Mouse (Mus musculus) MN1 (cell line): ENCODE data around the gene Asdurf.
"Not testable (repeated sequence)": the region's sequence is repeated elsewhere in the genome, so short reads cannot be mapped to it uniquely, and the experiment has no call there.

Experiments
- DNase-seq: peaks from one replicate; pipeline ENCODE4 v3.0.0-alpha.2; 2016; ENCODE audit warnings: low spot score

Asdurf gene

DNA sequence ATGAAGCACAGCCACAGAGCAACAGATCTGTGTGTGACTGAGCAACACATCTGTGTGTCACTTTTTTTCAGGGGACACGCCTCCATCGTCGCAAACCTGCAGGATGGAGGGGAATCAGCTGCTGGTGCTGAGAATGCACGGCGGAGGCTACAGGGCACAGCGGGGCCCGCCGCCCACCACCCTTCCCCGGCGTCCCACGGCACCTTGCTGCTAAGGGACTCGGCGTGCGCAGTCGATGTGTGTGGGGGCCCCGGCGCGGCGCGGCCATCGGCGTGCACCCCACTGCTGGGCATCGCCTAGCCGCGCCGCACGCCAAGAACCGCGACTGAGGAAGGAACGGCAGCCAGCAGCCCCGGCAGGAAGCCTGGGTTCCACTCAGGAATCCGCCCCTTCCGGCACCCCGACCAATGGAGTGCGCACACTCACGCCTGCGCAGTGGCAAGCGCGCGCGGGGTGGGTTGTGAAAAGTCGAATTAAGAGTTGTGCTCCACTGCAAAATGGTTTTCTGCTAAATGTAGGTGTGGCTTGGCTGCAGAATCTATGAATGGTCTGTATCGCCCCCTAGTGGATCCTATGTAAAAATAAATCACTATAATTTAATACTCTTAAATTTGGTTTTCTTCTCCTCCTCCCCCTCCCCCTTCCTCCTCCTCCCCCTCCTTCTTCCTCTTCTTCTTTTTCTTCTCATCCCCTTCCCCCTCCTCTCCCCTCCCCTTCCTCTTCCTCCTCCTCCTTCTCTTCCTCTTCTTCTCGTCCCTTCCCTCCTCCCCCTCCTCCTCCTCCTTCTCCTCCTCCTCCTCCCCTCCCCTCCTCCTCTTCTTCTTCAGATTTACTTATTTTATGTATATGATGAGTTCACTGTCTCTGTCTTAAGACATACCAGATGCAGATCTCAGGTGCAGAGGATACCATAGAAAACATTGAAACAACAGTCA lies at the start of gene Asdurf, which contains the start of the genes Gm28551 and Asnsd1:
Gene Asdurf (minus strand): TSS at position 293 of the 935 bp plus-strand sequence.
Gene Gm28551 (minus strand): TSS at position 341 of the 935 bp plus-strand sequence.
Gene Asnsd1 (minus strand): TSS at position 426 of the 935 bp plus-strand sequence.
- DNase-seq: peak; percentile 97

DNA sequence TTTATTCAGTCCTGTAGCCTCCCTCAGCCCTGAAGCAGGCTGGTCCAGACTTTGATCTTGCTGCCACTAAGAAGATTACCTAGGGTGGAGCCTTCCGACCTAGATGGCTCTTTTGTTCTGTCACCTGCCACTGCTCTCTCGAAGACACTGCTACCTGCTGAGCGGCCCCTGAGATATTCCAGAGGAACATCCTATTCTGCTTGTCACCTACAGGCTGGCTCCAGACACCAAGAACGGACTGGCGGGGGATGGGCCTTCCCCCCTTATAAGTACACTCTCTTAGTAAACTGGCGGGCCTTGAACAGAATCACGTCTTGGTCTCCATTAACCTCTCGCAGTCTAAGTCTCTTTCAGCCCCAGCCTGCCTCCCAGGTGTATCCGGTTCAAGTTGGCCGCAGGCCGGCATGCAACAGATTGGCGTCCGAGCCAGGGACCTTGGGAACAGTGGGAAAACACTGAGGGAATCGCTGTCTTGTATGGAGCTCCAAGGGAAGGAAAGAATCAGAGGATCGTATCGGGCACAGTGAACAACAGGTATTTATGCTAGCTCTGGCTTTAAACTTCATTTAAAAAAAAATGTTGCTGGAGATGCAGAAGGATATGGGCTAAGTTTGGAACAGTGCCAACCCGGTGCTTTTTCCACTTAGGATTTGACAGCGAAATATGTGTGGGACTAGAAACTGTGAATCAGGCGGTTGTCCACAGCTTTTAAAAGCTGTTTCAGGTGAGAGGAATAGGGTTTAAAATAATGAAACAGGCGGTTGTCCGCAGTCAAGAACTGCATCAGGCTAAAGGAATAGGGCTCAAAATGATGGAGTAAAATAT lies 41.7 kb upstream of the Asdurf start:
- DNase-seq: not testable (repeated sequence)

DNA sequence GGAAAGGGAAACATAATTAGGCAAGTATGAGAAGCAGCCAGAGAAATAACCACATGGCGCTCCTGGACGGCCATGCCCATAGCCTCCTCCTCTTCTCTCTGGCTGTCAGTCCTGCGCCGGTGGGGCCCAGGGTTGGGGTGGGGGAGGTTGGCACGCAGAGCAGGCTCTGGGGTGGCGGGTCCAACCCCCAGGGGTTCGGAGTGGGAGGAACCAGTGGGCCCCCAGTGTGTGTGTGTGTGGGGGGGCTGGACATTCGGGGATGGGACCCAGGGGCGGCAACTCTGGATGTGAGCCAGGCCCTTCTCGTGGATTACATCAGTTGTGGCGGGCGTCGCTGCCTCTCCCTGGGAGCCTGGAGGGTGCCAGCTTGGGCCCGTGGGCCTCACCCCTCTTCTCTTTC lies 36.3 kb upstream of the Asdurf start:
- no peak for DNase-seq

DNA sequence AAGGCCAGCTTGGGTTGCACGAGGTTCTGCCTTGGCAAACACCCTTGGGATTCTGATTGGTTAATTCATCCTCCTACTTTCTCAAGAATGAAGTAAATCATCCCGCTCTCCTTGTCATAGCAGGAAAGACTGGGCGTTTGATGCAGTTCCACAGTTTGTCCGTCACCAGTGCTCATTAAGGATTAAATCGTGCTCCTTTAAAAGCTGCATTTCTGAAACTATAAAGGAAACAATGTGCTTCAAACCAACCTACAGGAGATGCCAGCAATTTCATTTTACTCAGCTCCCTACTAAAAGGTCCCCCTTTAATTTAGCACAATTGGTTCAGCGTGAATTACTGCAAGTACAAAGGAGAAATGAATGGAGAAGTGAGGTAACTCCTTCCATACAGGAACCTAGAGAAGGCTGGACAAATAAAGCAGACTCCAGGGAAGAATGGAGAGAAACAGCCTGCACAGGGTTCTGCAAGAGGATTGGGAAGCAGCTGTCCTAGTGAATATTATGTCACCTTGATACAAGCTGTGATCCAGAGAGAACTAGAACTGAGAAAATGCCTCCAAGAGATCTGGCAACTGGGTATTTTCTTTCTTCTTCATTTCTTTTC lies 31.8 kb upstream of the Asdurf start:
- DNase-seq: no peak

DNA sequence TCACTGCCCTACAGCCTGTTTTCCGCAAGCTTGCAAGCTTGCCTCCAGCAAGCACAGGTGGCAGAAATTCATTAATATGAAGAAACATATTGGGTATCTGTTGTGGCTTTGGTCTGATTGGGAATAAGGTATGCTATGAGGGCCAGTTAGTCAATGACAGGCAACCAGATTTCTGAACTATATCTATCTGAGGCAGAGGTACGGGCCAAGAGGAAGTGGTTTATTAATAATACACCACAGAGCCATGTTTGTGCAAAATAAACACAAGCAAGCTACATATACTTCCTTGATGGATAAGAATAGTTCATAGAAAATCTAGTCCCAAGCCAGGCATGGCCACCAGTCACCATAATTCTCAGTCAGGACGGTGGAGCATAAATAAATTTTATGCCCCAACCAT lies 25.3 kb upstream of the Asdurf start:
- no peak for DNase-seq

DNA sequence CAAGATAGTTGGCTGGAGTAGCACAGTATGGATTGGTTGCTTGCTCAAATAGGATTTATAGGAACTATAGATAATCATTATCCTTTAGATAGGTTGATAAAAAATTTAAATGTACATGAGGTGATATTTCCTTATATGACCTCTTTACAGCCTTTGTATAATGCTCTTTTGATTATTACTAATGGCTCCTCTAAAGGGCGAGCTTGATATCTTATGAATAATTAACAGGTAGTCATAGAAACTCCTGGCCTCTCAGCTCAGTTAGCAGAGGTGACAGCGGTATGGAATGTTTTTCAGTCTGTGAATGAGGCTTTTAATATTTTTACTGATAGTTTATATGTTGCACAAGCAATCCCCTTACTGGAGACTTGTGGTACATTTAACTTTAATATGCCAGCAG lies 23.5 kb upstream of the Asdurf start:
- not testable (repeated sequence) for DNase-seq

DNA sequence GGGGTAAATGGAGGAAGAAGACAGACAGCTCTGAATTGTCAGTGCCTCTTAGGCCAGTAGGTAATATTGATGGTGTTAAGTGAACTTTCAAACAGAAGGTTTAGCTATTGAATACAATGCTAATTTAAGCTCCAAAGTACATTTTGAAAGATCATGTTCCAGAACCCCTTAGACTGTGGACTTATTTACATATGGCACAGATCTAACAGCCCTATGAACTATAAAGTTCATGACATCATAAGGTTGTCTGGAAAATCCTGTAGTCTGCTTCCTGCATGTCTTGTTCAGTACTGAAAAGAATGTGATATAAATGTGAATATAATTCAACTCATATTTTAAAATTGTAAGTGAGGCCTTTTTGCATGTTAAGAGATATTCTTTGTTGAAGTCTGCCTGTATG lies 6.6 kb upstream of the Asdurf start:
- DNase-seq: no peak

DNA sequence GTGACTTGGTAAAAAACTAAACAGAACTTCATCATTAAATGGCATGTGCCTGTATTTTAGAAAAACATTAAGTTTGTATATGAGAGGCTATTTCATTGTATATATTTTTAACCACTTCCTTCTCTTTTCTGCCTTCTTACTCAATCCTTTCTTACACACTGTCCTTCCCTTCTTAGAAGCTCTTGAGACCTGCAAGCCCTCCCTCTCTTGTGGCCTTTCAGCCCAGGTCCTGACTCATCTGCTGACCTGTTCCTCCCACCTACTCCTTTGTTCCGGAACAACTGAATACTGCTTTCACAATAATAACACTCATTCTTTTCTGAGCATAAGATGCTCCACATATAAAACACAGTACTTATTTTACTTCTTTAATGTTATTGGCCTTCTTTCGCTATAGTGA lies 11.3 kb downstream of the Asdurf start:
- DNase-seq: no peak

DNA sequence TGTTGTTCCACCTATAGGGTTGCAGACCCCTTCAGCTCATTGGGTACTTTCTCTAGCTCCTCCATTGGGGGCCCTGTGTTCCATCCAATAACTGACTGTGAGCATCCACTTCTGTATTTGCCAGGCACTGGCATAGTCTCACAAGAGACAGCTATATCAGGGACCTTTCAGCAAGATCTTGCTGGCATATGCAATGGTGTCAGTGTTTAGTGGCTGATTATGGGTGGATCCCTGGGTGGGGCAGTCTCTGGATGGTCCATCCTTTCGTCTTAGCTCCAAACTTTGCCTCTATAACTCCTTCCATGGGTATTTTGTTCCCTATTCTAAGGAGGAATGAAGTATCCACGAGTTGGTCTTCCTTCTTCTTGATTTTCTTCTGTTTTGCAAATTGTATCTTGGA lies 15.0 kb downstream of the Asdurf start:
- DNase-seq: not testable (repeated sequence)

DNA sequence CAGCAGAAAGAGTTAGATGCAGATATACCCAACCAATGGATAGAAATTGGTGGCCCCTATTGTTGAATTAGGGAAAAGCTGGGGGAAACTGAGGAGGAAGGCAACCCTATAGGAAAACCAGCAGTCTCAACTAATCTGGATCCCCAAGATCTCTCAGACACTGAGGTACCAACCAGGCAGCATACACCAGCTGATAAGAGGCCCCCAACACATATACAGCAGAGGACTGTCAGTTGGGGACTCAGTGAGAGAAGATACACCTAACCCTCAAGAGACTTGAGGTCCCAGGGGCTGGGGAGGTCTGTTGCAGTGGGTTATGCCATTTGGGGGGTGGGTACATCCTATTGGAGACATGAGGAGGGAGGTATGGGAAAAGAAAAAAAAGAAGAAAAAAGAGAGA lies 17.0 kb downstream of the Asdurf start:
- DNase-seq: no peak

DNA sequence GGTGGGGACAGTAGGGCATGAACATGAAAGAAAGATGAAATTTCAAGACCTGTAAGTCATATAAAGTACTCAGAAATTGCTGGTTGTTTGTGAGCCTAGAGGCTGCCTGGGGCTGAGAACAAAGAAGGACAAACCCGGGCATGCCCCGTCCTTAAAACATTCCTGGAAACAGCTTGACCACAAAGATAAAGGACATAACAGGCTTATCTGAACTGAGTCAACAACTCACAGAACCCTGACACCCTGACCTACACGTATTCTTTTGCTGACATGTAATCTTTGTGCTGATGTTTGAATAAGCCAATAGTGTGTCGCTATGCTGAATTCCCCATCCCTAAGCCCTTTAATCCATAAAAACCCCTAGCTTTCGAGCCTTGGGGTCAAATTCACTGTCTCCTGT lies 18.9 kb downstream of the Asdurf start:
- DNase-seq: not testable (repeated sequence)

DNA sequence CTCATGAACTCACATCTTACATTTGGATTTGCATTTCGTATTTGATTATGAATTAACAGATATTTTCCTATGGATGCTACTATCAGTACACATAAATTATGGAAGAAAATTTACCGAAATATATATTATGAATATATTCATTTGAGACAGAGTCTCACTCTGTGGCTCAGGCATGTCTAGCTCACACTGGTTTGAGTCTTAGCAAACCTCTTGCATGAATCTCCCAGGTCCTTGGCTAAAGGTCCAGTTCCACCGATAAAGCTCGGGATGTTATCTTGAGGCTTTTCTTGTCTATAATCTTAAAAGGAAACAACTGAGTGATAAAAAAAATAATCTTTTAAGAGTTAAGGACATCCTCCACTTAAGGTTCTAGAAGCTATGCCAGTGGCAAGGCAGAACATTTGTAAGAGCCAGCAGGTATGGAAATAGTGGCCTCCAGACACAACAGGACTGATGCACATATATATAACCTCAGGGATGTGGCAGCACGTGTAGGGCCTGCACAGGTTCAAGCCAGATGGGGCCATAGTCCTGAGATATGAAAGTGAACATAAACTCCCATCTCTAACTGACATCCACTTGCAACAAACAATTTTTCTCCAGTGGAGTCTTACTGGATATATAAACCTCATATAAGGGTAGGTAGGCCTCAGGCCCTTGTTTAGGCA lies 27.5 kb downstream of the Asdurf start:
- DNase-seq: no peak

DNA sequence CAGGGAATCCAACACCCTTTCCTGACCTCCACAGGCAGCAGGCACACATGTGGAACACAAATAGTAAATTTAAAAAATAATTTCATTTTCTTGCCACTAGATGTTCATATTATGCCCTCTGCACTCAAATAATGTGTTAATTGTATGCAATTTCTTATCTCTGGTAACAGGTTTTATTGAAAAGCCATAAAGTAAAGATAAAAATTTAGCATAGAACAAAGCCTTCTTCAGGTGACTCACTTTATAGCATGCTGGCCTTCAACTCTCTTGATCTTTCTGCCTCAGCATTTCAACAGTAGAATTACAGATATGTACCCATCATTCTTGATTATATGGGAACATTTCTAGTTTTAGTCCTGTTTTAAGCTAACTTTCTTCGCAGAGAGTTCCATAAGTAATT lies 28.1 kb downstream of the Asdurf start:
- no peak for DNase-seq

DNA sequence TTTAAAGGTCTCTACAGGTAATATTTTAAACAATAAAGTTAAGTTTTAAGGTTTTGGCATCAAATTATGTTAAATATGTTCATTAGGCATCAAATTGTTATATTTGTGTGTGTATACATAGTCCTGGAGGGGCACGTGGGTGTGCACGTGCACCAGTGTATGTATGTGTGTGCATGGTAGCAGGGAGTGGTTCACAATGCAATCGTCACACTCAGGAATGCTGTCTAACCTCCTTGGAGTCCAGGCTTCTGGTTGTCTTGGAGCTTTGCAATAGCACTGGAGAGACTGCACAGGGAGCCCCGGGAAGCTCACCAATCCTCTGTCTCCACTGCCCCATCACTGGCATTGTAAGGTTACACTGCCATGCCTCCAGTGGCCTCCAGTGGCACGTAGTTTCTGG lies 29.2 kb downstream of the Asdurf start:
- no peak for DNase-seq

DNA sequence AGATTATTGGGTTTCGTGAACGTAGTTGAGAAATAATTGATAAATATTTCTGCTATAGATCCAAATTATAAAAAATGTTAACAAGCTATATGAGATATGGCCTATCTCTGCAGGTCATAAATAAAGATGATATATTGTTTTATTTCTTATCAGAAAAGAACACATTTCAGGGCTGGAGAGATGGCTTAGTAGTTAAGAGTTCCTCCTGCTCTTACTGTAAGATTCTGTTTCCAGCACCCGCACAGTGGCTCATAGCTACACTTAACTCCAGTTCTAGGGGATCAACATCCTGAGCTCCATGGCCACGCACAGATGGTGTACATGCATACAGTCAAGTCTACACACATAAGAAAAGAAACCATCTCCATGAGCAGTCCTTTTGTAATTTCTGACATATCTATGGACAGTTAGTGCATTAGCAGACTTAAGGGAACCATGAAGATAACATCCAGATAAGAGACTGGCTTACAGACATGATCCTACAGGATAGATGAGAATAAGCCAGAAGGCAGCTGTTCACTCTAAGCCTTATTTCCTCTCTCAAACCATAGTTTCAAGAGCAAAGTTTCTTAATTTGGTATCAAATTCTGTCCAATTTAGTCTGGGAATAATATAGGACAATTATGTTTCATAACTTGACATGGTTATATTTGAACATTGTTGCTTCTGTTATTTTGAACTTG lies 30.6 kb downstream of the Asdurf start:
- no peak for DNase-seq

DNA sequence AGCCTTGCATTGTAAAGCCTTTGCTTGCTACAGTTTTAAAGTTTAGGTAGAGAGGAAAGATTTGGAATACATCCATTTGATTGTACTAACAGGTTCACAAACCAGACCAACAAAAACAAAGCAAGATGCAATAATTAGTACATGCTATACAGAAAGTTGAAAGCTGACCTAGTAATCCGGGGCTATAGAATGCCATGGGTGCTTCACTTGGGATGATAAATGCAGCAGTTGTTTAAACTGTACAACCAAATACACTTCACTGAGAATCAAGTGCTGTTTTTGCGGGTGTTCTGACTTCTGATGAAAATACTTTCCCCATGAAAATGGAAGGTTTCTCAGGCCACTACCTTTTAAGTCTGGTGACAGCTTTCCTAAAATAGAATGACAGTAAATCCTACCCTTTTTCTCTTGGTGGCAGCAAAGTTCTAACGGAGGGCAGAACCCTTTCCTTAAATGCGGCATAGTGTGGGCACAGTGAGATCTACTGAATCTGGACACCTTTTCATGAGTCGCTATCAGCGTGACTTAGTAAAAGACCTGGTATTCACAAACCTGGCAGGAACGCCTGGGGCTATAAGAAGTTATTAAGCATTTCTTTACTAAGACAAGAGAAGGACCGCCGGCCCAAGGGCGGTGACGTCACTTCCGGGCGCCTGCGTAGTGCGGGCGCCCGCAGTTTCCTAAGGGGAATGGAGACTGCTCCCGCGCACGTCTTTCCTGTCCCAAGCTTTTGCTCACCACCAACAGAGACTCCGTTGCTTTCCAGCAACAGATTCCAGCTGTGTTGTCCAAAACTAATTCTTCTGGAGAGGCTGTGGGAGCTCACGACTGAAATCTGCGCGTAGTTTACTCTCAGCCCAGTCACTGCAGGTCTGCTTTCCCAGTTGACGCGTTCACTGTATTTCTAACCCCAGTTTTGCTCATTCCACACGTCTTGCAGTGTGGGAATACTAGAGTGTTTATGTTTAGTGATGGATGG lies 39.1 kb downstream of the Asdurf start, which contains the start of gene Osgepl1:
Gene Osgepl1 (plus strand): TSS at position 636 of the 979 bp plus-strand sequence.
- peak; percentile 77 for DNase-seq

DNA sequence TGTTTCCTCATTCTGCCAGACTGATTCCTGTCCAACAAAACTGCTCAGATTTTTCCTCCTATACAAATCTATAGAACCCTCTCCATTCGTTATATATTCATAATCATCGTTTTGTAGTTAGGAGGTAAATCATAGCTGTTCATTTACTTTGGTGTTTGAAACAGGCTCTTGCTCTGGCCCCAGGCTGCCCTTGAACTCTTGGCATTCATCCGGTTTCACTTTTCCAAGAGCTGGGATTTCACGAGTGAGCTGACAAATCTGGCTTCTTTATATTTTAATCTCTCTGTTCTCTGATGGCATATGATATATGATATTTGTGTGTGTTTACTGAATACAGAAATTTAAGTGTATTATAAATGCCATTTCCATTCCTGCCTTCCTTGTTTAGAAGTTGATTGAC lies 51.9 kb downstream of the Asdurf start:
- no peak for DNase-seq
